14 mouse cellular contexts compared by ENCODE assay signal in the genomic region with DNA sequence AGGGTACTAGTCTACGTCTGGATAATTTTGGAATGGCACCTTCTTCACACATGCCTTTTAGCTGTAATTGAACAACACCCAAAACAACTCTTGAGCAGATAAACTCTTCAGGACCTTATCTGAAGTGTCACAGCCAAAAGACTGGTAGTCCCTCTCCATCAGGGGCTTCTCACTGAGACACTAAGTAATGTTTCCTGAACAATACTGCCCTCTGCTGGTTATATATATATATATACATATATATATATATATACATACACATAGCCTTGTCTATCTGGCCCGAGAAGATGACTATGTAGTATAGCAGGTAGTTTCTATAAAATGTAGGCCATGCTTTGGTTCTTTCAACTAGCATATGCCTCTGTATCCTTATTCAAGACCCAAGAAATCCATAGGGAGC. TPM values are rescaled to one million over a fixed set of nuclear protein-coding genes. Genes with fewer than 3 reads are reported as not detected.
DNase-seq lines count a peak whose midpoint lies in the region; ATAC-seq and TF ChIP-seq lines count a peak whose summit lies in the region.
"Had no signal": no experiment of that assay in that cellular context is flagged by ENCODE, and none has a peak within 500 bp of the region (broad histone marks: within the 10 kb centered on the region; RNA-seq: fewer than 3 reads in every experiment).

No protein-coding gene starts in this region.

- TF ChIP-seq POLR2A in limb, embryonic 14.5 days (IDR thresholded peaks at IDR 0.05; ENCODE audit: borderline replicate concordance, extremely low read depth, insufficient read depth, insufficient read length), result no peak

- DNase-seq in embryonic facial prominence, embryonic 11.5 days (ENCODE audit: low spot score), result peak; percentile 73
- DNase-seq in embryonic facial prominence, embryonic 10.5 days (ENCODE audit: low spot score), result no peak
- DNase-seq in limb, embryonic 14.5 days (ENCODE audit: low spot score), result peak; percentile 84
- DNase-seq in limb, embryonic 10.5 days (ENCODE audit: low spot score), result no peak
- DNase-seq in ZHBTc4 (ENCODE audit: low read depth, low spot score), result peak; percentile 37
- no peak for DNase-seq in liver, embryonic 14.5 days (ENCODE audit: low read depth in 3 of 3, low spot score in 3 of 3)
- no peak for DNase-seq in cerebellum, adult 8-10 months
- no peak for DNase-seq in cerebellum, adult 18-20 months
- DNase-seq: cerebellum, postnatal 25 days; lung, postnatal 10 days had no signal

- H3K27me3 ChIP-seq in embryonic facial prominence, embryonic 11.5 days (ENCODE audit: control insufficient read depth, insufficient read depth, low read length), result no peaks in the 10 kb centered on the region
- H3K27me3 ChIP-seq in embryonic facial prominence, embryonic 10.5 days (replicated peaks; ENCODE audit: low read depth, poor library complexity, severe bottlenecking), result no peaks in the 10 kb centered on the region
- H3K27me3 ChIP-seq in limb, embryonic 14.5 days (ENCODE audit: control insufficient read depth, insufficient read depth, low read length), result no peaks in the 10 kb centered on the region
- H3K27me3 ChIP-seq in limb, embryonic 10.5 days (ENCODE audit: low read depth, poor library complexity, severe bottlenecking), result no peaks in the 10 kb centered on the region
- no peaks in the 10 kb centered on the region for H3K27me3 ChIP-seq in liver, embryonic 14.5 days (ENCODE audit: control insufficient read depth, insufficient read depth, low read length)
- H3K27me3 ChIP-seq: heart, embryonic 15.5 days; stomach, embryonic 15.5 days had no signal

- H3K27ac ChIP-seq in embryonic facial prominence, embryonic 11.5 days (replicated peaks; ENCODE audit: low read depth, low read length), result no peak overlapping the region
- H3K27ac ChIP-seq in embryonic facial prominence, embryonic 10.5 days (replicated peaks), result no peak overlapping the region
- no peak overlapping the region for H3K27ac ChIP-seq in limb, embryonic 14.5 days (replicated peaks; ENCODE audit: low read depth, low read length)
- no peak overlapping the region for H3K27ac ChIP-seq in limb, embryonic 10.5 days
- no peak overlapping the region for H3K27ac ChIP-seq in liver, embryonic 14.5 days
- H3K27ac ChIP-seq: heart, embryonic 15.5 days; stomach, embryonic 15.5 days had no signal

- H3K9ac ChIP-seq in embryonic facial prominence, embryonic 11.5 days (replicated peaks; ENCODE audit: low read length), result no peak overlapping the region
- no peak overlapping the region for H3K9ac ChIP-seq in limb, embryonic 14.5 days (ENCODE audit: low read depth, low read length, severe bottlenecking)
- no peak overlapping the region for H3K9ac ChIP-seq in liver, embryonic 14.5 days (replicated peaks)
- H3K9ac ChIP-seq: heart, embryonic 15.5 days; stomach, embryonic 15.5 days had no signal

- no peak for TF ChIP-seq EP300 in liver, embryonic 14.5 days (IDR thresholded peaks at IDR 0.05; ENCODE audit: low read depth)

- H3K36me3 ChIP-seq in embryonic facial prominence, embryonic 11.5 days (replicated peaks; ENCODE audit: control insufficient read depth, insufficient read depth, low read depth, low read length), result no peaks in the 10 kb centered on the region
- no peaks in the 10 kb centered on the region for H3K36me3 ChIP-seq in embryonic facial prominence, embryonic 10.5 days (replicated peaks)
- H3K36me3 ChIP-seq in limb, embryonic 14.5 days (ENCODE audit: control insufficient read depth, insufficient read depth, low read length), result no peaks in the 10 kb centered on the region
- no peaks in the 10 kb centered on the region for H3K36me3 ChIP-seq in limb, embryonic 10.5 days
- no peaks in the 10 kb centered on the region for H3K36me3 ChIP-seq in liver, embryonic 14.5 days (replicated peaks; ENCODE audit: control insufficient read depth, insufficient read depth, low read depth)
- H3K36me3 ChIP-seq: heart, embryonic 15.5 days; stomach, embryonic 15.5 days had no signal

- peak; percentile 23; the same call in 1 of the 2 replicates for TF ChIP-seq CTCF in liver, embryonic 14.5 days (IDR thresholded peaks at IDR 0.05; ENCODE audit: low read depth)

- H3K9me3 ChIP-seq in embryonic facial prominence, embryonic 11.5 days (replicated peaks; ENCODE audit: control insufficient read depth, low read length), result no peaks in the 10 kb centered on the region
- no peaks in the 10 kb centered on the region for H3K9me3 ChIP-seq in embryonic facial prominence, embryonic 10.5 days
- no peaks in the 10 kb centered on the region for H3K9me3 ChIP-seq in limb, embryonic 14.5 days (ENCODE audit: control insufficient read depth, low read length)
- H3K9me3 ChIP-seq in limb, embryonic 10.5 days (replicated peaks), result no peaks in the 10 kb centered on the region
- H3K9me3 ChIP-seq in liver, embryonic 14.5 days (ENCODE audit: control insufficient read depth, low read length), result no peaks in the 10 kb centered on the region
- H3K9me3 ChIP-seq: heart, embryonic 15.5 days; stomach, embryonic 15.5 days had no signal

- no peak; the same call in 1 of the 2 replicates for ATAC-seq in embryonic facial prominence, embryonic 11.5 days (replicated peaks; ENCODE audit: insufficient number of reproducible peaks, low FRiP score, low TSS enrichment, low read depth)
- ATAC-seq in limb, embryonic 14.5 days (ENCODE audit: low FRiP score, low read depth), result no peak
- no peak for ATAC-seq in liver, embryonic 14.5 days (ENCODE audit: insufficient read depth)
- ATAC-seq: activated CD4-positive, CD25-positive, alpha-beta regulatory T cell, adult 4 months had no signal

- no peaks in the 10 kb centered on the region for H3K4me1 ChIP-seq in embryonic facial prominence, embryonic 11.5 days (ENCODE audit: control insufficient read depth, insufficient read depth, low read length)
- no peaks in the 10 kb centered on the region for H3K4me1 ChIP-seq in embryonic facial prominence, embryonic 10.5 days
- 0 out of 2 replicates have a peak, but pooled peaks cover under 1% of the 10 kb centered on the region for H3K4me1 ChIP-seq in limb, embryonic 14.5 days (ENCODE audit: control insufficient read depth, insufficient read depth, low read length)
- H3K4me1 ChIP-seq in limb, embryonic 10.5 days, result peaks cover under 1% of the 10 kb centered on the region; the same call in 1 of the 2 replicates
- H3K4me1 ChIP-seq in liver, embryonic 14.5 days (replicated peaks; ENCODE audit: control insufficient read depth in 2 of 2, insufficient read depth in 2 of 2, low read length in 1 of 2), result no peaks in the 10 kb centered on the region
- H3K4me1 ChIP-seq: heart, embryonic 15.5 days; stomach, embryonic 15.5 days had no signal

- no peak overlapping the region for H3K4me2 ChIP-seq in embryonic facial prominence, embryonic 11.5 days (ENCODE audit: low read depth, low read length)
- no peak overlapping the region for H3K4me2 ChIP-seq in limb, embryonic 14.5 days (replicated peaks; ENCODE audit: low read depth, low read length, severe bottlenecking)
- no peak overlapping the region for H3K4me2 ChIP-seq in liver, embryonic 14.5 days (ENCODE audit: low read depth)
- H3K4me2 ChIP-seq: heart, embryonic 15.5 days; stomach, embryonic 15.5 days had no signal

- WGBS in embryonic facial prominence, embryonic 11.5 days, result 55% methylated on average over 2 of the region's 2 CpGs
- 55% methylated on average over 2 of the region's 2 CpGs for WGBS in embryonic facial prominence, embryonic 10.5 days
- WGBS in limb, embryonic 14.5 days, result 34% methylated on average over 2 of the region's 2 CpGs
- 58% methylated on average over 2 of the region's 2 CpGs for WGBS in limb, embryonic 10.5 days
- 29% methylated on average over 2 of the region's 2 CpGs for WGBS in liver, embryonic 14.5 days (ENCODE audit: insufficient replicate concordance)

- H3K4me3 ChIP-seq in embryonic facial prominence, embryonic 11.5 days (ENCODE audit: low read depth, low read length), result no peak overlapping the region
- no peak overlapping the region for H3K4me3 ChIP-seq in embryonic facial prominence, embryonic 10.5 days
- H3K4me3 ChIP-seq in limb, embryonic 14.5 days (replicated peaks; ENCODE audit: low read length), result no peak overlapping the region
- no peak overlapping the region for H3K4me3 ChIP-seq in limb, embryonic 10.5 days
- H3K4me3 ChIP-seq in liver, embryonic 14.5 days (ENCODE audit: insufficient read depth in 1 of 2, low read depth in 2 of 2, low read length in 2 of 2), result no peak overlapping the region
- H3K4me3 ChIP-seq: heart, embryonic 15.5 days; stomach, embryonic 15.5 days had no signal

RNA-seq across cellular contexts. Expression of a gene that starts 17.5 kb away (rescaled TPM):
- polyA plus RNA-seq in embryonic facial prominence, embryonic 11.5 days (2014; fragmentation: Nextera tagmentation; extraction: Ambion mirVana), result not detected in 2 replicates
- polyA plus RNA-seq in embryonic facial prominence, embryonic 10.5 days (2016; fragmentation: Nextera tagmentation; extraction: Ambion mirVana), result not detected in 2 replicates
- not detected in 2 replicates for polyA plus RNA-seq in limb, embryonic 14.5 days (2012; rRNA removed)
- polyA plus RNA-seq in limb, embryonic 14.5 days (2014; fragmentation: Nextera tagmentation; extraction: Ambion mirVana), result not detected in 2 replicates
- polyA plus RNA-seq in limb, embryonic 10.5 days (2016; fragmentation: Nextera tagmentation; extraction: Ambion mirVana), result not detected in 2 replicates
- not detected in 2 replicates for polyA plus RNA-seq in liver, embryonic 14.5 days (2012; rRNA removed)
- not detected in 2 replicates for polyA plus RNA-seq in liver, embryonic 14.5 days (2014; fragmentation: Nextera tagmentation; extraction: Ambion mirVana)
- polyA plus RNA-seq: activated CD4-positive, CD25-positive, alpha-beta regulatory T cell, adult 4 months; heart, embryonic 15.5 days; kidney, embryonic 16.5 days; stomach, embryonic 15.5 days had no signal

RNA-seq across cellular contexts. Expression of a gene that starts 29.8 kb away (rescaled TPM):
- 35.9 and 36.0 TPM in 2 replicates for polyA plus RNA-seq in embryonic facial prominence, embryonic 11.5 days (2014; fragmentation: Nextera tagmentation; extraction: Ambion mirVana)
- 21.1 and 23.5 TPM in 2 replicates for polyA plus RNA-seq in embryonic facial prominence, embryonic 10.5 days (2016; fragmentation: Nextera tagmentation; extraction: Ambion mirVana)
- polyA plus RNA-seq in limb, embryonic 14.5 days (2012; rRNA removed), result 83.5 and 107 TPM in 2 replicates
- 42.6 and 45.4 TPM in 2 replicates for polyA plus RNA-seq in limb, embryonic 14.5 days (2014; fragmentation: Nextera tagmentation; extraction: Ambion mirVana)
- 23.7 and 32.6 TPM in 2 replicates for polyA plus RNA-seq in limb, embryonic 10.5 days (2016; fragmentation: Nextera tagmentation; extraction: Ambion mirVana)
- 2.1 and 2.2 TPM in 2 replicates for polyA plus RNA-seq in liver, embryonic 14.5 days (2012; rRNA removed)
- polyA plus RNA-seq in liver, embryonic 14.5 days (2014; fragmentation: Nextera tagmentation; extraction: Ambion mirVana), result 0.96 and 1.5 TPM in 2 replicates

Comparison
In these comparisons a context has a peak if more than half of its experiments do, and no peak if none do; other contexts are left out.
1. DNase-seq: peak in embryonic facial prominence, embryonic 11.5 days (single experiment), limb, embryonic 14.5 days (single experiment) and ZHBTc4 (single experiment); none in embryonic facial prominence, embryonic 10.5 days (single experiment), limb, embryonic 10.5 days (single experiment), liver, embryonic 14.5 days (0 of 3), cerebellum, adult 8-10 months (single experiment) and cerebellum, adult 18-20 months (0 of 2).